Mouse (Mus musculus) neural tube, embryonic 13.5 days (tissue): ENCODE measurements at regions not wholly inside any gene's neighbourhood (a gene's known extent, or its start where the extent isn't known, plus 50 kb on each side); places are given as distances from the start of the nearest gene placed in this dataset.
"Not testable (repeated sequence)": the region's sequence is repeated elsewhere in the genome, so short reads cannot be mapped to it uniquely, and the experiment has no call there.

ENCODE experiments used
- ATAC-seq: fragments of 200-750 bp; cut with Nextera tagmentation; 2 replicates; pipeline ENCODE4 v1.8.0; 2017; ENCODE audit warnings: low read depth, mild to moderate bottlenecking, moderate TSS enrichment, moderate library complexity
- H3K27ac ChIP-seq: fragments of 300-500 bp; sonication (generic); replicated peaks from 2 replicates; pipeline ENCODE4 v1.5.1; 2015; ENCODE audit warnings: moderate library complexity, mild to moderate bottlenecking, inconsistent platforms
- H3K27me3 ChIP-seq: fragments of 300-500 bp; sonication (generic); 2 replicates; pipeline ENCODE4 v1.6.1; 2015; ENCODE audit warnings: mild to moderate bottlenecking, inconsistent platforms
- H3K36me3 ChIP-seq: fragments of 300-500 bp; sonication (generic); 2 replicates; pipeline ENCODE4 v1.6.1; 2015; ENCODE audit warnings: mild to moderate bottlenecking, inconsistent platforms
- H3K4me1 ChIP-seq: fragments of 300-500 bp; sonication (generic); replicated peaks from 2 replicates; pipeline ENCODE4 v1.6.1; 2015; ENCODE audit warnings: inconsistent platforms
- H3K4me2 ChIP-seq: fragments of 300-500 bp; sonication (generic); 2 replicates; pipeline ENCODE4 v1.6.1; 2015; ENCODE audit warnings: inconsistent platforms, mild to moderate bottlenecking, moderate library complexity
- H3K4me3 ChIP-seq: fragments of 300-500 bp; sonication (generic); 2 replicates; pipeline ENCODE4 v1.5.1; 2015; ENCODE audit warnings: mild to moderate bottlenecking, inconsistent platforms
- H3K9ac ChIP-seq: fragments of 300-500 bp; sonication (generic); 2 replicates; pipeline ENCODE4 v1.6.1; 2015; ENCODE audit warnings: moderate library complexity, mild to moderate bottlenecking, inconsistent platforms
- H3K9me3 ChIP-seq: fragments of 300-500 bp; sonication (generic); 2 replicates; pipeline ENCODE4 v1.6.1; 2016; ENCODE audit warnings: inconsistent platforms
- WGBS: fragments of 180-500 bp; shearing (Covaris S2); methylation state at CpG from one replicate; pipeline ENCODE4 v1.1.7; 2015; 5-methylcytosine and 5-hydroxymethylcytosine counted together

- H3K9ac ChIP-seq: no peak overlapping the region
- H3K4me1 ChIP-seq: no peaks in the 10 kb centered on the region
- no peak overlapping the region for H3K4me2 ChIP-seq
- no peaks in the 10 kb centered on the region for H3K9me3 ChIP-seq
- no peak overlapping the region for H3K27ac ChIP-seq
- 85% methylated on average over 1 of the region's 1 CpGs for WGBS
- H3K4me3 ChIP-seq: no peak overlapping the region
- H3K27me3 ChIP-seq: no peaks in the 10 kb centered on the region
- no peaks in the 10 kb centered on the region for H3K36me3 ChIP-seq
- no peak for ATAC-seq
These were observed 1103.9 kb downstream of the Ndufa4 start for GRCm38 (mm10) chr6:10803383-10803782.

- Histone ChIP-seq H3K4me1 (no peaks in the 10 kb centered on the region), H3K9ac (no peak overlapping the region), H3K27me3 (no peaks in the 10 kb centered on the region), H3K4me2 (no peak overlapping the region), H3K4me3 (no peak overlapping the region), H3K36me3 (no peaks in the 10 kb centered on the region), H3K9me3 (no peaks in the 10 kb centered on the region), H3K27ac (no peak overlapping the region)
- no peak for ATAC-seq
- 80% methylated on average over 1 of the region's 1 CpGs for WGBS
These were observed 1148.5 kb downstream of the Ndufa4 start for GRCm38 (mm10) chr6:10758620-10759311.

GRCm38 (mm10) chr6:10758051-10758450, 1149.2 kb downstream of the Ndufa4 start:
- Histone ChIP-seq H3K36me3 (no peaks in the 10 kb centered on the region), H3K27me3 (no peaks in the 10 kb centered on the region), H3K27ac (no peak overlapping the region), H3K4me1 (no peaks in the 10 kb centered on the region), H3K9me3 (no peaks in the 10 kb centered on the region), H3K4me3 (no peak overlapping the region), H3K9ac (no peak overlapping the region), H3K4me2 (no peak overlapping the region)
- ATAC-seq: no peak

- Histone ChIP-seq H3K9me3 (no peaks in the 10 kb centered on the region), H3K27me3 (no peaks in the 10 kb centered on the region), H3K4me1 (no peaks in the 10 kb centered on the region), H3K27ac (no peak overlapping the region), H3K4me3 (no peak overlapping the region), H3K9ac (no peak overlapping the region), H3K36me3 (no peaks in the 10 kb centered on the region), H3K4me2 (no peak overlapping the region)
- 57% methylated on average over 2 of the region's 2 CpGs for WGBS
- peak; percentile 40; the same call in 1 of the 2 replicates for ATAC-seq
These were observed 1163.2 kb downstream of the Ndufa4 start for GRCm38 (mm10) chr6:10744056-10744455.

GRCm38 (mm10) chr6:10722566-10722965, 1184.7 kb downstream of the Ndufa4 start:
- no peaks in the 10 kb centered on the region for H3K9me3 ChIP-seq
- ATAC-seq: no peak
- no peak overlapping the region for H3K9ac ChIP-seq
- H3K27me3 ChIP-seq: no peaks in the 10 kb centered on the region
- 83% methylated on average over 1 of the region's 1 CpGs for WGBS
- no peaks in the 10 kb centered on the region for H3K36me3 ChIP-seq
- H3K4me2 ChIP-seq: no peak overlapping the region
- H3K27ac ChIP-seq: no peak overlapping the region
- no peaks in the 10 kb centered on the region for H3K4me1 ChIP-seq
- H3K4me3 ChIP-seq: no peak overlapping the region

GRCm38 (mm10) chr6:10690526-10690925, 1216.8 kb downstream of the Ndufa4 start:
- H3K9ac ChIP-seq, ATAC-seq, H3K9me3 ChIP-seq, H3K27ac ChIP-seq, H3K4me2 ChIP-seq, H3K4me3 ChIP-seq, H3K27me3 ChIP-seq, H3K36me3 ChIP-seq, H3K4me1 ChIP-seq: not testable (repeated sequence)
- 94% methylated on average over 15 of the region's 25 CpGs for WGBS
